Mouse (Mus musculus): ENCODE results near the gene Ufd1. TPM values are rescaled to one million over a fixed set of nuclear protein-coding genes. Genes with fewer than 3 reads are reported as not detected.
A peak's percentile ranks its signal among the peaks of the same experiment; 100 is the strongest.
"Not testable (repeated sequence)": the region's sequence is repeated elsewhere in the genome, so short reads cannot be mapped to it uniquely, and the experiment has no call there.

Ufd1 gene
- polyA plus RNA-seq, 1 experiment from 2014 or later = 73.0 TPM

DNA sequence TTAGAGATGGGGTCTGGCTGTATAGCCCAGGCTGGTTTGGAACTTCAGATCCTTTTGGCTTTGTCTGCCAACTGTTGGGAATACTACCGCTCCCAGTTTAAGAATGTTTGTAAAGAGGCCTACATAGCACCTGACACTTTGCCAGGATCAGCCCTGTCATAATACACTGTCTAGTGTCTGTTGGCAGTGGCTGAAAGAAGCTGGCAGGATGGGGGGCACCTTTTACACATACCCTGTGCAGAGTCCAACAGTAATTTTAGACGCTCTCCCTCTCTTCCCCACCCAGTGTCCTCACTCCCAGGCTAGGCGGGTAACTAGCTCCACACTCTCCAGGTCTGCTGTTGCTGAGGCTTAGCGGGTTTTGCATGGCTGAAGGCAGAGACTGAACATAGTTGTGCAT, 26.8 kb downstream of the Ufd1 start:
- DNase-seq (ENCODE audit: low read depth, low spot score) (no peak), ATAC-seq (no peak)
- ChIA-PET POLR2A (no interaction called here), CTCF (no interaction called here)
- TF ChIP-seq CTCF (IDR thresholded peaks at IDR 0.05) = no peak
- no peaks in the 10 kb centered on the region for H3K27me3 ChIP-seq
- in situ Hi-C loops (cut with MboI; ENCODE audit: low pct_unique_long_range_greater_than_20kb) = loop anchor here (5.0 kb wide), 1 partner anchor 79 kb away; no protein-coding TSS in a partner anchor

DNA sequence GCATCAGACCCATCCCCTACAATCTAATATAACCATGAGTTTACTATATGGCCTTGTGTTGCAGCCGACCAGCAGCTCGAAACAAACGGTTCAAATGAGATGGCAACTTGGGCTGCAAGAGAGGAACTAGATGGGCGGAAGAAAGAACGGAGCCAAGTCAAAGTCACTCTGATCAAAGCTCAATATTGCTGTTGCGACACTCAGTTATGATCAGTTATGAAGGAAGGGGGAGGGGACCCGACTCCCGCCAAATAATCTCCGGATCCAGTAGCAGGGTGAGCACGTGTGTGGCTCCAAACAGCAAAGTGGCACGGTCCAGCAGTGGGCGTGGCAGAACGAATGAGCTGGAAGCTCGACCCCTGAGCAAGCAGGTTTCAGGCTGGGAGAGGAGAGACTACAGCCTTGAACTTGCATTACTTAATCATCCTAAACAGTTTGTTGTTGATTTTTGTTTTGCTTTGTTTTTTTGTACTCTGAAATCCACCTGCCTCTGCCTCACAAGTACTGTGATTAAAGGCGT, 34.8 kb downstream of the Ufd1 start:
- in situ Hi-C loops (cut with MboI; ENCODE audit: low pct_unique_long_range_greater_than_20kb) = no loop called here
- TF ChIP-seq CTCF (IDR thresholded peaks at IDR 0.05) = no peak
- CTCF ChIA-PET = no interaction called here
- POLR2A ChIA-PET = no interaction called here
- DNase-seq (ENCODE audit: low read depth, low spot score) = no peak
- no peaks in the 10 kb centered on the region for H3K27me3 ChIP-seq
- ATAC-seq = no peak

DNA sequence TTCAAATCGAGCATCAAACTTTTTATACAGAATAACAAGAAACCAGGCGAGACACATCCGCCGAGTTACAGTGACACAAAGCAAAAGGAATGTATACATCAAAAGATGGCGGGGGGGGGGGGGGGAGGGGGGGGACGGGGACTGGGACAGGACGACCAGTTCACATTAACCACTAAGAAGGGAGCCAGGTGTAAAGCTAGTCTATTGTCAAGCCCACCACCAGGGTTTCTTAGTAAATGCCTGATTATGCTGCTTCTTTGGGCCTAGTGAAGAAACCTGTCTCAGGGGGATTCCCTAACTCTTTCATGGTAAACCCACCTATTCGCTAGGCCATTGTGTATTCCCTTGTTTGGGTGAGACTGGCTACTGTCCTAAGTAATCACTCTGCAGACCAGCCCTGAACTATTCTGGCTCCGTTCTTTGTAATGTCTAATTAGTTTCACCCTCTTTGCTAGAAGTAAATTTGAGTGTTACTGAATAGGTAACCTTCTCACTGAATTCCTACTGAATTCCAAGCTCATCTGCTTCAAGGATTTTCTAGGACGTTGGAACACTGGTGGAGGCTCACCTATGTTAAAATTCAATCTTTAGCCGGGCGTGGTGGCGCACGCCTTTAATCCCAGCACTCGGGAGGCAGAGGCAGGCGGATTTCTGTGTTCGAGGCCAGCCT, 38.1 kb downstream of the Ufd1 start:
- in situ Hi-C loops (cut with MboI; ENCODE audit: low pct_unique_long_range_greater_than_20kb); POLR2A ChIA-PET; DNase-seq (ENCODE audit: low read depth, low spot score); H3K27me3 ChIP-seq; ATAC-seq; CTCF ChIA-PET: not testable (repeated sequence)

DNA sequence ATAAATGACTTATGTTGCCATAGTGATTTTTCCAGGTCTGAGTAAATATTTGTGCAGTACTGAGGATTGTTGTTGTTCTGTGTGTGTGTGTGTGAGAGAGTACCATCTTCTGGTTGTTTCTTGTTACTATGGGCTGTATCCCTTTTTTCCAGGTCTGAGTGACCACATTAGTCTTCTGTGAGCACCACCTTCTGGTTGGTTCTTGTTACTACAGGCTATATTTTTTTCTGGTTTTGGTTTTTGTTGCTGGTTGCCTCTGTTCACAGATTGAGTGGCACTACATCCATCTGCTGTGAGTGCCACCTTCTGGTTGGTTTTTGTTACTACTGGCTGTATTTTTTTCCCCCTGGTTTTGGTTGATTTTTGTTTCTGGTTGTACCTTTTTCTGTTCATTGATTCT, 47.0 kb downstream of the Ufd1 start:
- CTCF ChIA-PET = interaction anchor here (1.0 kb wide), 1 partner anchor 22 kb away, joined by 3 read pairs; the partner anchor contains the start of genes 2510002D24Rik and Gm28539
- TF ChIP-seq CTCF (IDR thresholded peaks at IDR 0.05) = peak; percentile 73
- in situ Hi-C loops (cut with MboI; ENCODE audit: low pct_unique_long_range_greater_than_20kb) = no loop called here
- no peak for DNase-seq (ENCODE audit: low read depth, low spot score)
- peak; percentile 15 for ATAC-seq
- POLR2A ChIA-PET = no interaction called here
- no peaks in the 10 kb centered on the region for H3K27me3 ChIP-seq

DNA sequence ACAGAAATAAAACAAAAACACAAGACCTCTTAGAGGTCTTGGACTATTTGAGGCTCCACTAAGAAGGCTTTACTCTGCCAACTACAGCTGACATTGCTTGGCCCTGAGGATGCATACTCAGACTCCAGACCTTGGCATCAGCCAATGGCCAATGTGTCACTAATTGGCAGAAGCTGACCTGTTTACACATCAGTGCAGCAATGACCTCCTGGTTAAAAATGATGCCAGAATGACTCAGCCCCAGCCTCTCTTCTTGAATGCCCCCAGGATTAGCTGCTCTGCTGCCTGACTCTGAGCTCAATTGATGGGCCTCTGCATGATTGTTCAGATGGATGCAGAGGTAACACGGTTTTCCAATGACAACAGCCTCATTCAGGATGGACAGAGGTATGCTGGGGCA, 48.6 kb downstream of the Ufd1 start:
- ATAC-seq = peak; percentile 97
- DNase-seq (ENCODE audit: low read depth, low spot score) = peak; percentile 93
- TF ChIP-seq CTCF (IDR thresholded peaks at IDR 0.05) = no peak
- no peaks in the 10 kb centered on the region for H3K27me3 ChIP-seq
- ChIA-PET CTCF (interaction anchor here (1.2 kb wide), 1 partner anchor 45 kb away, joined by 4 read pairs; no protein-coding TSS in a partner anchor), POLR2A (no interaction called here)
- in situ Hi-C loops (cut with MboI; ENCODE audit: low pct_unique_long_range_greater_than_20kb) = no loop called here

DNA sequence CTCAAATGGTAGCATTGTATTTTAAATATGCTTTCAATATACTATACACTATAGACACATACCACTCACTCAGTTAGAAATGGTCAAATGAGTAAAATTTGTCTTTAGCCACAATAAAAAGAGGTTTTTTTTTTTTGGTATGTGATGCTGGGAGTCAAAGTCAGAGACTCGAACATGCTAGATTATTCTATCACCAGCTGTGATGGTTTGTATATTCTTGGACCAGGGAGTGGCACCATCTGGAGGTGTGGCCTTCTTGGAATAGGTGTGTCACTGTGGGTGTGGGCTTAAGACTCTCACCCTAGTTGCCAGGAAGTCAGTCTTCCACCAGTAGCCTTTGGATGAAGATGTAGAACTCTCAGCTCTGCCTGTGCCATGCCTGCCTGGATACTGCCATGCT, 58.9 kb downstream of the Ufd1 start:
- H3K27me3 ChIP-seq; CTCF ChIA-PET; in situ Hi-C loops (cut with MboI; ENCODE audit: low pct_unique_long_range_greater_than_20kb); POLR2A ChIA-PET; ATAC-seq; DNase-seq (ENCODE audit: low read depth, low spot score): not testable (repeated sequence)

DNA sequence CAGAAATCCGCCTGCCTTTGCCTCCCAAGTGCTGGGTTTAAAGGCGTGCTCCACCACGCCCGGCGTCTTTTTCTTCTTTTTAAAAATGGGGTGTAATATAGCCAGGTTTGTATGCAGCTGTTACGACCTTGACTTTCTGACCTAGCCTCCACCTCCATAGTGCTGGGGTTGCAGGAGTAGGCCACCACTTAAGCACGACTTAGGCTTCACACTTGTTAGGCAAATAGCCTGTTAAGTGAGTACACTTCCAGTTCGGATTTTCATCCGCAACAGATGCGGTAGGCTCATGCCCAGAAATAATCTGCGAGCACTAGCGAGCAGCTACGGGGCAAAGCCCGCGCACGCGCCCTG, 64.5 kb downstream of the Ufd1 start:
- H3K27me3 ChIP-seq = no peaks in the 10 kb centered on the region
- in situ Hi-C loops (cut with MboI; ENCODE audit: low pct_unique_long_range_greater_than_20kb) = no loop called here
- POLR2A ChIA-PET = interaction anchor here (0.6 to 1.4 kb wide), 3 partner anchors 9 to 62 kb away, joined by 3 read pairs; no protein-coding TSS in a partner anchor
- TF ChIP-seq CTCF (IDR thresholded peaks at IDR 0.05) = no peak
- CTCF ChIA-PET = no interaction called here
- DNase-seq (ENCODE audit: low read depth, low spot score) (no peak), ATAC-seq (no peak)

DNA sequence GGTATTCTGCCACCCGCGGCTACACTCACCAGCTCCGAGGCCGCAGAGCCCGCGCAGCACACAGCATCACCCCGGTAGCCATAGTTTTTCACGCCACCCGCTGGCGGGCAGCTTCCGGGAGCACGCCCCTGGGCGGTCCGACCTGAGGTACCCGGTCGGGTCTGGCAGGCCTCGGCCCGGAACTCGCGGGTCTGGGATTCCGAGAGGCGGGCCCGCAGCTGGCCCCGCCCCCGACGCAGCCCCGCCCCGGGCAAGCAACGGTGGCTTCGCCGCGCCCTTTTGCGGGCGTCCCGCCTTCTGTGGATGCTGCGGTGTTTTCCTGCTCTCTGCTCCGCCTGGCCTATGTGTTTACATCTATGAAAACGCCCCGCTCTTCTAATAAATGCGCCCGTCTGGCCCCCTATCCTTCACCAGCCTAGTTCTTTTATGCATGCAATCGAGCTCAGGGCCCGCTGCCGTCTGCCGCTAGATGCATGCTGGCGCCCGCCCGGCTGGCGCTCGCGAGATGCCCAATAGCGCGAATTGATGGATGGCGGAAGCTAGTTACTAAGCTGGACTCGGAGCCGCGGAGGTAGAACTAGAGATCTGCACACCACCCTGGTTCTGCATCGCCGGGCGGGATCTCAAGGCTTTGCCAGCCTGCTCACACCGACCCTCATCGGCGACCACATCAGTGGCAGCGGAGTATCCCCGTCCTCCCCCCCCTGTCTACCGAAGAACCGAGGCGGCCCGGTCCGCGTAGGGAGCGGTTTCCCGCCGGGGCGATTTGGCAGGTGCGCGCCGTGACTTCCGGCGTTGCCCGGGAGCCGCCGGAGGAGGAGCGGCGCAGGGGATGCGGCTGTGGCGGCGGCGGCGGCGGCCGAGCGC, 65.1 kb downstream of the Ufd1 start, which contains the start of the genes Mrpl40 and Hira:
Gene Mrpl40 (minus strand): TSS at position 421 of the 867 bp plus-strand sequence.
Gene Hira (plus strand): TSS at position 596 of the 867 bp plus-strand sequence.
- no peaks in the 10 kb centered on the region for H3K27me3 ChIP-seq
- POLR2A ChIA-PET = interaction anchor here (0.6 to 1.4 kb wide), 4 partner anchors 9 to 1322 kb away, joined by 3 to 5 read pairs (median 3); partner anchors contain the start of genes 2510002D24Rik and Gm28539
- CTCF ChIA-PET = interaction anchor here (1.5 kb wide), 1 partner anchor 21 kb away, joined by 4 read pairs; no protein-coding TSS in a partner anchor
- in situ Hi-C loops (cut with MboI; ENCODE audit: low pct_unique_long_range_greater_than_20kb) = no loop called here
- ATAC-seq (peak; percentile 91), DNase-seq (ENCODE audit: low read depth, low spot score) (peak; percentile 68)
- TF ChIP-seq CTCF (IDR thresholded peaks at IDR 0.05) = no peak

DNA sequence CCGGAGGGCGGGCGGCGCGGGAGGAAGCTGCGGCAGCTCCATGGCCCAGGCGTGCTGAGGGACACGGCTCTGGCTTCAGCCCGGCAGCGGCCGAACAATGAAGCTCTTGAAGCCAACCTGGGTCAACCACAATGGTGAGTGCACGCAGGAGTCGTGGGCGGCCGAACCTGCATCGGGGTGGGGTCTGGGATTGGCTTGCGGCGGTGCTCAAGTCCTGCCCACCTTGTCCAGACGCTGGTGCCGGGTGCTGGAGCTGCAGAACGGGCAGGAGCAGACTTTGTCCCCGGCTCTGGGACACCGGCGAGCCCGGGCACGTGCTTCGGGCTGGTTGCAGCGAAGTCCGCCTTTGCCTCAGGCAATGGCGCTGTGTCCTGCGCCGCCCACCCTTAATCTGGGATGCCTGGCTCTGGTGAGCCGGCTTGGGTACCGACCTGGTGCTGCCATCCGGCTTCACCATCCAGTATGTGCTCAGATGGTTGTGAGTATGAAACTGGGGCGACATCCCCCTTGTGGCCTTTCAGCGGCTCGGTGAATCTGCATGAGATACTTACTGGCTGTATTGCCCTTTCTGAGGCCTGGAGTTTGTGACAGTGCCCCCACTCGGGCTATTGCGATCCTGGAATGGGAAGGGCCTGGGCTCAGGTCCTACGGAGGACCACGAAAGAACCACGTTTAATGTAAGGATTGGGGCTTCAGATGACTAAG, 66.0 kb downstream of the Ufd1 start:
- in situ Hi-C loops (cut with MboI; ENCODE audit: low pct_unique_long_range_greater_than_20kb) = no loop called here
- H3K27me3 ChIP-seq = no peaks in the 10 kb centered on the region
- no peak for TF ChIP-seq CTCF (IDR thresholded peaks at IDR 0.05)
- ATAC-seq (peak; percentile 40), DNase-seq (ENCODE audit: low read depth, low spot score) (no peak)
- ChIA-PET POLR2A (interaction anchor here (0.6 to 1.4 kb wide), 4 partner anchors 18 to 1322 kb away, joined by 3 to 5 read pairs (median 3); partner anchors contain the start of genes 2510002D24Rik and Gm28539), CTCF (interaction anchor here (1.5 kb wide), 2 partner anchors 20 to 45 kb away, joined by 4 to 6 read pairs; no protein-coding TSS in a partner anchor)
